Mouse (Mus musculus) mesoderm, embryonic 11.5 days (tissue): ENCODE results near the gene H2-Oa.
"Not testable (repeated sequence)": the region's sequence is repeated elsewhere in the genome, so short reads cannot be mapped to it uniquely, and the experiment has no call there.

ENCODE experiments used
- DNase-seq: peaks from one replicate; pipeline ENCODE4 v3.0.0-alpha.2; 2012; ENCODE audit warnings: low read depth, low spot score

The H2-Oa gene

GRCm38 (mm10) chr17:34143033-34143432 is 50.9 kb downstream of the H2-Oa start, which contains the start of gene H2-DMb2:
Gene H2-DMb2, plus strand, starts transcription at chr17:34143307.
- no peak for DNase-seq

DNA sequence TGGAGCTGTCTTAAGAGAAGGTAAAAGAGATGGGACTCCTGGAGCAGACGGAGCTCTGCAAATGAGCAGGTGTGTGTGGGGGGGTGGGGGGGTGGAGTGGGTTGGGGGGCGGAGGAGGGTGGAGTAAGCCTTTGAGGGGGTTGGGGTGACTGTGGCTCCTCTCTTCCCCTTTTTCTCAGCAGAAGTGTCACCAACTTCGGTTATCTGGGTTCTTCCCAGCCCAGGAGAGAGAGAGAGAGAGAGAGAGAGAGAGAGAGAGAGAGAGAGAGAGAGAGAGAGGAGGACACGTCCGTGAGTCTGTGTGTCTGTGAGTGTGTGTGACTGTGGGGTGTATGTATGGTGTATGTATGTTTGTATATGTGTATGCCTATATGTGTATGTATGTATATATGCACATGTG is 51.3 kb downstream of the H2-Oa start:
- no peak for DNase-seq

GRCm38 (mm10) chr17:34144221-34144620 is 52.1 kb downstream of the H2-Oa start:
- DNase-seq = not testable (repeated sequence)
